Mouse (Mus musculus): ENCODE data around the gene Tacc2. TPM values are rescaled to one million over a fixed set of nuclear protein-coding genes. Genes with fewer than 3 reads are reported as not detected.
"Not testable (repeated sequence)": the region's sequence is repeated elsewhere in the genome, so short reads cannot be mapped to it uniquely, and the experiment has no call there.

The Tacc2 gene
- polyA plus RNA-seq, 1 experiment = 57.5 TPM

- Histone ChIP-seq H3K4me1 (ENCODE audit: control insufficient read depth, insufficient read depth, insufficient read length, low read length) (peaks cover 10% of the 10 kb centered on the region; the same call in 1 of the 2 replicates), H3K36me3 (ENCODE audit: control insufficient read depth, insufficient read depth, low read length) (no peaks in the 10 kb centered on the region), H3K27ac (ENCODE audit: insufficient read depth, low read depth, low read length) (no peak overlapping the region), H3K4me3 (ENCODE audit: low read depth, low read length) (no peak overlapping the region), H3K27me3 (ENCODE audit: control insufficient read depth, insufficient read depth, low read length) (no peaks in the 10 kb centered on the region)
- TF ChIP-seq CTCF (IDR thresholded peaks at IDR 0.05; ENCODE audit: extremely low read depth, insufficient read length, insufficient replicate concordance, low read depth, low read length) = no peak
- TF ChIP-seq POLR2A (IDR thresholded peaks at IDR 0.05; ENCODE audit: low read depth, low read length) = no peak
- WGBS = 87% methylated on average over 2 of the region's 2 CpGs
Observed at GRCm38 (mm10) chr7:130586521-130587072, 9.4 kb downstream of the Tacc2 start.

GRCm38 (mm10) chr7:130590081-130590828 lies 13.0 kb downstream of the Tacc2 start:
- TF ChIP-seq POLR2A (IDR thresholded peaks at IDR 0.05; ENCODE audit: low read depth, low read length) (no peak), CTCF (IDR thresholded peaks at IDR 0.05; ENCODE audit: extremely low read depth, insufficient read length, insufficient replicate concordance, low read depth, low read length) (no peak)
- H3K36me3 ChIP-seq (ENCODE audit: control insufficient read depth, insufficient read depth, low read length) = no peaks in the 10 kb centered on the region
- WGBS = 52% methylated on average over 13 of the region's 13 CpGs
- H3K4me3 ChIP-seq (ENCODE audit: low read depth, low read length) = no peak overlapping the region
- H3K27me3 ChIP-seq (ENCODE audit: control insufficient read depth, insufficient read depth, low read length) = no peaks in the 10 kb centered on the region
- H3K27ac ChIP-seq (ENCODE audit: insufficient read depth, low read depth, low read length) = no peak overlapping the region; the same call in 1 of the 2 replicates
- H3K4me1 ChIP-seq (ENCODE audit: control insufficient read depth, insufficient read depth, insufficient read length, low read length) = peaks cover 12% of the 10 kb centered on the region; the same call in 1 of the 2 replicates

- Histone ChIP-seq H3K27me3 (ENCODE audit: control insufficient read depth, insufficient read depth, low read length) (no peaks in the 10 kb centered on the region), H3K4me1 (ENCODE audit: control insufficient read depth, insufficient read depth, insufficient read length, low read length) (peaks cover 12% of the 10 kb centered on the region; the same call in 1 of the 2 replicates), H3K27ac (ENCODE audit: insufficient read depth, low read depth, low read length) (no peak overlapping the region), H3K4me3 (ENCODE audit: low read depth, low read length) (no peak overlapping the region), H3K36me3 (ENCODE audit: control insufficient read depth, insufficient read depth, low read length) (no peaks in the 10 kb centered on the region)
- 47% methylated on average over 8 of the region's 8 CpGs for WGBS
- TF ChIP-seq CTCF (IDR thresholded peaks at IDR 0.05; ENCODE audit: extremely low read depth, insufficient read length, insufficient replicate concordance, low read depth, low read length) (no peak), POLR2A (IDR thresholded peaks at IDR 0.05; ENCODE audit: low read depth, low read length) (no peak)
Observed at GRCm38 (mm10) chr7:130590845-130591437, 13.7 kb downstream of the Tacc2 start.

- H3K4me3 ChIP-seq (ENCODE audit: low read depth, low read length); H3K27me3 ChIP-seq (ENCODE audit: control insufficient read depth, insufficient read depth, low read length); H3K27ac ChIP-seq (ENCODE audit: insufficient read depth, low read depth, low read length); H3K36me3 ChIP-seq (ENCODE audit: control insufficient read depth, insufficient read depth, low read length): not testable (repeated sequence)
- WGBS = no CpG with 5 or more reads among the region's 11 CpGs
- peaks cover 16% of the 10 kb centered on the region; the same call in 1 of the 2 replicates for H3K4me1 ChIP-seq (ENCODE audit: control insufficient read depth, insufficient read depth, insufficient read length, low read length)
Observed at GRCm38 (mm10) chr7:130592975-130593374, 15.7 kb downstream of the Tacc2 start.

GRCm38 (mm10) chr7:130593375-130594239 lies 16.4 kb downstream of the Tacc2 start:
- H3K4me3 ChIP-seq (ENCODE audit: low read depth, low read length) = not testable (repeated sequence)

GRCm38 (mm10) chr7:130596079-130596855 lies 19.0 kb downstream of the Tacc2 start:
- H3K36me3 ChIP-seq (ENCODE audit: control insufficient read depth, insufficient read depth, low read length); H3K4me1 ChIP-seq (ENCODE audit: control insufficient read depth, insufficient read depth, insufficient read length, low read length); H3K27ac ChIP-seq (ENCODE audit: insufficient read depth, low read depth, low read length); H3K27me3 ChIP-seq (ENCODE audit: control insufficient read depth, insufficient read depth, low read length); H3K4me3 ChIP-seq (ENCODE audit: low read depth, low read length): not testable (repeated sequence)
- WGBS = 35% methylated on average over 9 of the region's 19 CpGs

More at GRCm38 (mm10) chr7:130593375-130594239, 16.4 kb downstream of the Tacc2 start:
- H3K36me3 ChIP-seq (ENCODE audit: control insufficient read depth, insufficient read depth, low read length); H3K27ac ChIP-seq (ENCODE audit: insufficient read depth, low read depth, low read length); H3K27me3 ChIP-seq (ENCODE audit: control insufficient read depth, insufficient read depth, low read length): not testable (repeated sequence)
- 70% methylated on average over 8 of the region's 11 CpGs for WGBS
- peaks cover 16% of the 10 kb centered on the region; the same call in 1 of the 2 replicates for H3K4me1 ChIP-seq (ENCODE audit: control insufficient read depth, insufficient read depth, insufficient read length, low read length)

All from small intestine, adult 2 months (tissue).